9 mouse cellular contexts compared by ENCODE assay signal in genomic region chr7:25376556-25376955, GRCm38 (mm10). TPM values are rescaled to one million over a fixed set of nuclear protein-coding genes. Genes with fewer than 3 reads are reported as not detected.
DNase-seq lines count a peak whose midpoint lies in the region; ATAC-seq lines count a peak whose summit lies in the region.
"Had no signal": no experiment of that assay in that cellular context is flagged by ENCODE, and none has a peak within 500 bp of the region (broad histone marks: within the 10 kb centered on the region; RNA-seq: fewer than 3 reads in every experiment).

No protein-coding gene starts in this region.

- no peaks in the 10 kb centered on the region for H3K36me3 ChIP-seq in hindbrain, embryonic 11.5 days (ENCODE audit: control insufficient read depth, insufficient read depth, low read length)
- H3K36me3 ChIP-seq in lung, embryonic 15.5 days, result 0 out of 2 replicates have a peak, but pooled peaks cover 2% of the 10 kb centered on the region

- H3K4me2 ChIP-seq in hindbrain, embryonic 11.5 days (replicated peaks; ENCODE audit: low read depth, low read length), result peak overlapping the region; percentile 34
- H3K4me2 ChIP-seq in lung, embryonic 15.5 days, result peak overlapping the region; percentile 55

- DNase-seq in ZHBTc4 (ENCODE audit: low read depth, low spot score), result peak; percentile 90
- DNase-seq in cerebellum, adult 9-11 months, result peak; percentile 95
- DNase-seq in frontal cortex, adult 2 months (ENCODE audit: extremely low spot score in 1 of 2, low spot score in 1 of 2), result peak; percentile 90 to 97
- peak; percentile 74 for DNase-seq in hindbrain, embryonic 11.5 days (ENCODE audit: low spot score)
- peak; percentile 90 to 91 for DNase-seq in layer of hippocampus, postnatal 10 days (ENCODE audit: low spot score in 2 of 2)
- peak; percentile 82 for DNase-seq in retina, embryonic 14.5 days (ENCODE audit: low spot score)

- 6% methylated on average over 17 of the region's 17 CpGs for WGBS in hindbrain, embryonic 11.5 days
- WGBS in lung, embryonic 15.5 days, result 4% methylated on average over 17 of the region's 17 CpGs

- H3K9ac ChIP-seq in hindbrain, embryonic 11.5 days (ENCODE audit: low read depth, low read length), result no peak overlapping the region
- H3K9ac ChIP-seq in lung, embryonic 15.5 days, result 0 out of 2 replicates have a peak overlapping the region, but pooled peaks have one; percentile 7

- no peak overlapping the region for H3K27ac ChIP-seq in hindbrain, embryonic 11.5 days (ENCODE audit: low read depth, low read length)
- no peak overlapping the region for H3K27ac ChIP-seq in lung, embryonic 15.5 days
- H3K27ac ChIP-seq: macrophage had no signal

- ATAC-seq in hindbrain, embryonic 11.5 days (ENCODE audit: low FRiP score), result peak; percentile 32; the same call in 1 of the 2 replicates
- no peak for ATAC-seq in lung, embryonic 15.5 days (ENCODE audit: borderline replicate concordance, extremely low read depth, low FRiP score, low TSS enrichment)
- ATAC-seq in inflammation-experienced regulatory T-cells, adult 6 months, result no peak

- peaks cover 2% of the 10 kb centered on the region; the same call in 1 of the 2 replicates for H3K27me3 ChIP-seq in hindbrain, embryonic 11.5 days (ENCODE audit: control insufficient read depth, insufficient read depth, low read length)
- no peaks in the 10 kb centered on the region for H3K27me3 ChIP-seq in lung, embryonic 15.5 days

- H3K4me1 ChIP-seq in hindbrain, embryonic 11.5 days (replicated peaks; ENCODE audit: control insufficient read depth, insufficient read depth, low read length), result no peaks in the 10 kb centered on the region; the same call in 1 of the 2 replicates
- H3K4me1 ChIP-seq in lung, embryonic 15.5 days, result peaks cover 29% of the 10 kb centered on the region

- H3K9me3 ChIP-seq in hindbrain, embryonic 11.5 days (ENCODE audit: control insufficient read depth, low read length), result no peaks in the 10 kb centered on the region
- no peaks in the 10 kb centered on the region for H3K9me3 ChIP-seq in lung, embryonic 15.5 days

- peak overlapping the region; percentile 23 for H3K4me3 ChIP-seq in hindbrain, embryonic 11.5 days (ENCODE audit: low read depth, low read length)
- H3K4me3 ChIP-seq in lung, embryonic 15.5 days, result peak overlapping the region; percentile 36

RNA-seq across cellular contexts. Expression of gene Cnfn, which starts 7.0 kb away (rescaled TPM):
- not detected in 2 replicates for polyA plus RNA-seq in frontal cortex, adult 2 months (2012; rRNA removed)
- not detected in 2 replicates for polyA plus RNA-seq in hindbrain, embryonic 11.5 days (2014; fragmentation: Nextera tagmentation; extraction: Ambion mirVana)
- total RNA-seq in layer of hippocampus, postnatal 10 days (2021), result not detected
- polyA plus RNA-seq in lung, embryonic 15.5 days (2015; fragmentation: Nextera tagmentation; extraction: Ambion mirVana), result 0.52 and 0.57 TPM in 2 replicates
- not detected for polyA plus RNA-seq in inflammation-experienced regulatory T-cells, adult 6 months (2017; shearing (Covaris generic))
- polyA plus RNA-seq: macrophage had no signal

RNA-seq across cellular contexts. Expression of gene Lipe, which starts 22.0 kb away (rescaled TPM):
- polyA plus RNA-seq in frontal cortex, adult 2 months (2012; rRNA removed), result 9.9 and 12.5 TPM in 2 replicates
- polyA plus RNA-seq in hindbrain, embryonic 11.5 days (2014; fragmentation: Nextera tagmentation; extraction: Ambion mirVana), result 2.6 and 3.3 TPM in 2 replicates
- 1 to 10 TPM; 5.5 to 6.8 TPM for total RNA-seq in layer of hippocampus, postnatal 10 days (2021)
- 9.3 and 9.4 TPM in 2 replicates for polyA plus RNA-seq in lung, embryonic 15.5 days (2015; fragmentation: Nextera tagmentation; extraction: Ambion mirVana)
- polyA plus RNA-seq in inflammation-experienced regulatory T-cells, adult 6 months (2017; shearing (Covaris generic)), result 10 to 100 TPM in 2 of 3 experiments, 1 to 10 TPM in 1; 9.0 to 11.0 (median 10.1) TPM

RNA-seq across cellular contexts. Expression of gene Cxcl17, which starts 36.1 kb away (rescaled TPM):
- not detected in 2 replicates for polyA plus RNA-seq in frontal cortex, adult 2 months (2012; rRNA removed)
- 0.28 TPM in 1 of 2 replicates, not detected in the other for polyA plus RNA-seq in hindbrain, embryonic 11.5 days (2014; fragmentation: Nextera tagmentation; extraction: Ambion mirVana)
- not detected for total RNA-seq in layer of hippocampus, postnatal 10 days (2021)
- 0.21 and 0.34 TPM in 2 replicates for polyA plus RNA-seq in lung, embryonic 15.5 days (2015; fragmentation: Nextera tagmentation; extraction: Ambion mirVana)
- not detected for polyA plus RNA-seq in inflammation-experienced regulatory T-cells, adult 6 months (2017; shearing (Covaris generic))
- polyA plus RNA-seq: macrophage had no signal

RNA-seq across cellular contexts. Expression of gene Megf8, which starts 59.6 kb away (rescaled TPM):
- 65.2 and 67.0 TPM in 2 replicates for polyA plus RNA-seq in frontal cortex, adult 2 months (2012; rRNA removed)
- polyA plus RNA-seq in hindbrain, embryonic 11.5 days (2014; fragmentation: Nextera tagmentation; extraction: Ambion mirVana), result 10.9 and 11.3 TPM in 2 replicates
- total RNA-seq in layer of hippocampus, postnatal 10 days (2021), result 10 to 100 TPM; 79.7 to 87.1 TPM
- polyA plus RNA-seq in lung, embryonic 15.5 days (2015; fragmentation: Nextera tagmentation; extraction: Ambion mirVana), result 12.7 and 13.5 TPM in 2 replicates
- under 1 TPM in 2 of 3 experiments, not detected in 1; 0.13 to 0.31 TPM for polyA plus RNA-seq in inflammation-experienced regulatory T-cells, adult 6 months (2017; shearing (Covaris generic))
